Mouse (Mus musculus): Measurements from ENCODE around the gene Ppp1r10.
A peak's percentile ranks its signal among the peaks of the same experiment; 100 is the strongest.

- TF ChIP-seq POLR2A (IDR thresholded peaks at IDR 0.05; ENCODE audit: insufficient read depth, low read depth, low read length) (peak; percentile 51; the same call in 1 of the 2 replicates), CTCF (IDR thresholded peaks at IDR 0.05; ENCODE audit: insufficient read depth, low read depth, low read length) (no peak)
Measured at GRCm38 (mm10) chr17:35978811-35979400, 62.7 kb downstream of the Ppp1r10 start.
